Mouse (Mus musculus) c-Kit-positive CD71-negative TER-119-negative erythroid progenitor cells, embryonic 14.5 days (primary cell): ENCODE measurements around the gene Ugt1a6a.
"Not testable (repeated sequence)": the region's sequence is repeated elsewhere in the genome, so short reads cannot be mapped to it uniquely, and the experiment has no call there.

Source experiments
- DNase-seq: peaks from one replicate; pipeline ENCODE4 v3.0.0-alpha.2; 2013; ENCODE audit warnings: low read depth

The Ugt1a6a gene

DNA sequence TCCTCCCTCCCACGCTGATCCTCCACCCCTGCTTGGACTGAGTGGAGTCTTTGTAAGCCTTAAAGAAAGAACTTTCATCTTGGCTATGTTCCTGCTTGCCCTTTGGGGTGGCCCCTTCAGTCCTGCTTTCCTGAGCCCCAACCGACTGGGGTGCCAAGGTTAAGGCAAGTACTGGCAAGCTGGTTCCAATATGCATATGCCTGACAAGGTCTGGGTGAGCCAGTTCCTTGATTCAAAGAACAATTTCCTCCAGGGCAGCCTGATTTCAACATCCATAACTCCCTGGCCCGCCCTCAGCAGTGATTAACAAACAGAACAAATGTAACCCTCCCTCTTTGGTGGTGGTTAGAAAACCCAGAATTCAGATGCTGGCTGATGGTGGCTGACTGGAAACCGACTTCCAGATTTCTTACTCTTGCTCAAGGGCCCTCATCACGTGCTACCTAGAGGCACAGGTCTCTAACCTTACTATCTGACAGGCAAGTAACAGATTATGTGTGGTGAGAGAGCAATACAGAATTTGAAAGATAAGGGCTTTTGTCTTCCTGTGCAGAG, at the start of gene Ugt1a6a:
Gene Ugt1a6a (plus strand): TSS at position 353 of the 555 bp plus-strand sequence.
- DNase-seq, result not testable (repeated sequence)

DNA sequence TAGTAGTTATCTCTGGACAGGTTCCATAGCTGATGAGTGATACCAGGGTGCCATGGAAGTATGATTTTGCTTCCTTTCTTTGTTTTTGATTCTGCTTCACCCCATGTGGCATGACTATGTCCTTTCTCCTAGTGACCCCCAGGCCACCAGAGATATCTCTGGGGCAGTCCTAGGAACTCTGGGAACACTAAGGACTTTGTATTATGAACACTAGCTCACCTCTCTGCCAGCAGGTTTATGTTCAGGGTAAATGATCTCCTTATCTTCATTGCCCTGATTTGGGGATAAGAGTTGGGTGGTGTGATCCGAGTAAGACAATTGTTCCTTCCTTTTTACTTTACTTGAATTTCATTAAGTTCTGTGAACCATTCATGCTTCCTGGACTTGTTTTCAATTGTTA, 48.5 kb upstream of the Ugt1a6a start:
- DNase-seq, result no peak

DNA sequence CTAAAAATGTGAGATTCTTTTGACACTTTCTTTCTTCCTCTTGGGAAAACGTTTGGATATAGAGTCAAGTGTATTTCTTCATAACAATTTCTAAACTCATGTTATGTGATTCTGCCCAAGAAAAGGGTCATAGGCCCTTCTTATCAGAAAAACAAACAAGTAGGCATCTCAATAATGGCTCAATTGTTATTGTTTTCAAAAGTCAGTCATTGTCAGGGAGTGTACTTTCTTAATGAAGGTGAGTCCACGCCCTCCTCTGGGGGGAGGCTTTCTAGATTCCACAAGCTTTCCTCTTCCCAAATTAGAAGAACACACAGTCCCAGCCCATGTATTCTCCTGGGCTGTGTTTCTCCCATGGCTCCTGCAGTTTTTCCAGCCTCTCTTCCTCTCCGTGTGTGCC, 47.1 kb upstream of the Ugt1a6a start, which contains the start of gene Ugt1a8:
Gene Ugt1a8 (plus strand): TSS at position 301 of the 400 bp plus-strand sequence.
- DNase-seq, result no peak

DNA sequence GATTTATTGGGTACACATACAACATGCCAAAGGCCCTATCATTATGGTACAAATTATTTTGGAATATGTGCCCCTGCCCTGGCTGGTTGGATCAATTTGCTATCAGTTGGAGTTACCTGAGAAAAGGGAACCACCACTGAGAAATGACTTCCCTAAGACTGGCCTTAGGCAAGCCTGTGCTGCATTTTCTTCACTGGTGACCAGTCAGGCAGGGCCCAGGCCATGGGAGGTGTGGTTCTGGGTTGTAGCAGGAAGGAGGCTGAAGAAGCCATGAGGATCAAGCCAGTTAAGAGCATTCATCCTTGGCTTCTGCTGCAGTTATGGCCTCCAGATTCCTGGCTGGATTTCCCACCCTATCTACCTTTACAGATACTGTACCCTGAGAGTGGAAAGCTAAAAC, 42.3 kb upstream of the Ugt1a6a start:
- no peak for DNase-seq

DNA sequence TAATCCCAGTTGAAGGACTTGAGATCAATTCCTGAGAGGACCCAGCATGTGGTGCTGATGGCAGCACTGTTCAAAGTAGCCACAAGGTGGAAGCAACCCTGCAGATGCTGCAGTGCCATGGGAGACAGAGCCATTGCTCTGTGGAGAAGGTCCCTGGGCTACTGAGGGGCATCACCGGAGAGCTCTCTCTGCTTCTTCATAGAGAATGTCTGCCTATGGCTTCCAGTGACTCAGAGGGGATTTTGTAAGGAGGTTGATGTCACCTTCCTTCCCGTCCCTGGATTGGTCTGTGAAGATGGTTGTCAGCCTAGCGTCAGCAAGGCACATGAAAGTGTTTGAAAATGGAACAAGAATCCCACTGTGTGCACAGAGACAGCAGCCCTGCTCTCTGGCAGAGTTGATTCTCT, 40.3 kb upstream of the Ugt1a6a start:
- DNase-seq, result not testable (repeated sequence)

DNA sequence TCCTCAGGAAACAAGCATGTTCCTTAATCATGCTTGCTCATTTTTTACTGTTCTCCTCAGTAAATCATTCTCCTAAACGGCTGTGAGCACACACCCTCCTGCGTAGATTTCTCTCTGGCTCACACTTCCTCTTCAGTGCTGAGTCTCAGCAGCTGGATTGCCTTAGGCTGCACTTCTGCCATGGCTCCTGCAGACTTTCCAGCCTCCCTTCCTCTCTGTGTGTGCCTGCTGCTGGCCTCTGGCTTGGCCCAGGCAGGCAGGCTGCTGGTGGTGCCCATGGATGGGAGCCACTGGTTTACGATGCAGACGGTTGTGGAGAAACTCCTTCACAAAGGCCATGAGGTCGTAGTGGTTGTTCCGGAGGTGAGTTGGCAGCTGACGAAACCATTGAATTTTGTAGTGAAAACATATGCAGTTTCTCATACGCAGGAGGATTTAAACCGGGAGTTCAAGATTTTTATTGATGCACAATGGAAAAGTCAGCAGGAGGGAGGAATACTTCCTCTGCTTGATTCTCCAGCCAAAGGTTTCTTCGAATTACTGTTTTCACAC, 39.6 kb upstream of the Ugt1a6a start, which contains the start of gene Ugt1a7c:
Gene Ugt1a7c (plus strand): TSS at position 122 of the 552 bp plus-strand sequence.
- DNase-seq, result no peak

DNA sequence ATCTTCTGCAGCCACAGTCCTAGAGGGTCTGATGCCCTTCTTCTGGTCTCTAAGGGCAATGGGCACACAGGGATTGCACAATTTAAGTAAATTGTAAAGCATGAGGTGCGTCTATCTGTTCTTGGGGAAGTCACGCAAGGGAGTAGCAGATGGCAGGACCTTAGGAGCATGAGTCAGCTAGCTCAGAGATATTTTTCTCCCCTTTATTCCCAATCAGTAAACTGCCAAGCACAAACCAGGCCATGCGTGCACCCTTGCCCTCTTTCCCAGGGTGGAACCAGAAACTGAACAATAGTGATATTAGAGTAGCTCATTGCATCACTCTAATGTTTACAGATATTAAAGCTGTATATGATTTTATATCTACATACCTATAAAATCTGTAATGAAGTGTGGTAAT, 36.1 kb upstream of the Ugt1a6a start:
- not testable (repeated sequence) for DNase-seq

DNA sequence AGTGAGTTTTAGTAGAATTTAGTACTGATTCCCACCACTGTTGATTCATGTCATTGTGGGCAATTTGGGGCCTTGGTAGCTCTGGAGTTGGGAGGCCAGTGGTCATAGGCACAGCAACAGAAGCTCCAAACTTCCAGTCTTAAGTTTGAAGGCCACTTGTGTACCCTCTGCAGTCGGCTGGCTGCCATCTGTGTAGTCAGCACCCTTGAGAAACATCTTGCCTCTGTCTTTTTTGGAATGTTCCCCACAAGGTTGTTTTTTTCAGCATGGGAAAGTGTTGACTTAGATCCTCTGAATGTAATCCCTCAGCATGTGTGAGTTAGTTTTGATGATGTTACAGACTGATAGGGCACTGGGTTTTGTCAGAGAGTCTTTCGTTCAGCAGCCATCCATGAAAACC, 34.9 kb upstream of the Ugt1a6a start:
- DNase-seq, result not testable (repeated sequence)

DNA sequence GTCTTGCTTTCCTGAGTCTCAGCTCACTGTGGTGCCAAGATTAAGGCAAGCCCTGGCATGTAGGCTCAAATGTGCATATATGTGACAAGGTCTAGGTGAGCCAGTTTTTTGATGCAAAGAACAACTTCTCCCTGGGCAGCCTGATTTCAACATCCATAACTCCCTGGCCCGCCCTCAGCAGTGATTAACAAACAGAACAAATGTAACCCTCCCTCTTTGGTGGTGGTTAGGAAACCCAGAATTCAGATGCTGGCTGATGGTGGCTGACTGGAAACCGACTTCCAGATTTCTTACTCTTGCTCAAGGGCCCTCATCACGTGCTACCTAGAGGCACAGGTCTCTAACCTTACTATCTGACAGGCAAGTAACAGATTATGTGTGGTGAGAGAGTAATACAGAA, 31.6 kb upstream of the Ugt1a6a start, which contains the start of gene Ugt1a6b:
Gene Ugt1a6b (plus strand): TSS at position 234 of the 400 bp plus-strand sequence.
- DNase-seq, result not testable (repeated sequence)

DNA sequence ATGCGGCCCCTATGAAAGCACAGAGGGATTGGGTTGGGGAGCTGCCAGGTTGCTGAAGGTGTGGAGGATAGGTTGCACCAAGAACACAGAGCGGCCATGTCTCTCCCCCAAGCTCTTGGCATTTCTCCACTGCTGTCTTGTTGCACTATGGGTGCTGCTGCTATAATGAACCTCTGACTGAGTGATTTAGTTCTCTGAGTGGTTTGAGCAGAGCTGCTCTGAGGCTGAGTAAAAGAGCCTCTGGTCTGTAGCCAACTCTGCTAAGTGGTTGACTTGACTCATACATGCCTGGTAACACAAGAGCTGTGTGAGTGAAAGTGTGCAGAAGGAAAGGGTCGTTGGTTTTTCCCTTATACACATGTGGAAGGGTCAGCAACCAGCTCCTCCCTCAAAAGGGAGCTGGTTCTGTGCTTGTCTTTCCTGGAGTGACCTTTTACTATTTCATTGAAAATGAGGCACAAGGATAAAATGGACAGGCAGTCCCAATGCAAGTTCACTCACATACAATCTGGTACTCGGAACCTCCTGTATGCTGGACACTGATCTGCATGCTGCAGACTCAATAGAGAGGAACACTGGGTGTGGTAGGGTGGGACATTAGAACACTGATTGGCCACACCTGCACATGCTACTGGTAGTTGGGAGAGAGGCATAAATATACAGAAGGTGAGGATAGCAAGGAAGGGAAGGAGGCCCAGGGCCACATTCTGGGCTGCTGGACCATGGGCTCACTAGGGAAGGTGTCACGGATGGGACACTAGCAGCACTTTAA, 30.7 kb upstream of the Ugt1a6a start:
- not testable (repeated sequence) for DNase-seq

DNA sequence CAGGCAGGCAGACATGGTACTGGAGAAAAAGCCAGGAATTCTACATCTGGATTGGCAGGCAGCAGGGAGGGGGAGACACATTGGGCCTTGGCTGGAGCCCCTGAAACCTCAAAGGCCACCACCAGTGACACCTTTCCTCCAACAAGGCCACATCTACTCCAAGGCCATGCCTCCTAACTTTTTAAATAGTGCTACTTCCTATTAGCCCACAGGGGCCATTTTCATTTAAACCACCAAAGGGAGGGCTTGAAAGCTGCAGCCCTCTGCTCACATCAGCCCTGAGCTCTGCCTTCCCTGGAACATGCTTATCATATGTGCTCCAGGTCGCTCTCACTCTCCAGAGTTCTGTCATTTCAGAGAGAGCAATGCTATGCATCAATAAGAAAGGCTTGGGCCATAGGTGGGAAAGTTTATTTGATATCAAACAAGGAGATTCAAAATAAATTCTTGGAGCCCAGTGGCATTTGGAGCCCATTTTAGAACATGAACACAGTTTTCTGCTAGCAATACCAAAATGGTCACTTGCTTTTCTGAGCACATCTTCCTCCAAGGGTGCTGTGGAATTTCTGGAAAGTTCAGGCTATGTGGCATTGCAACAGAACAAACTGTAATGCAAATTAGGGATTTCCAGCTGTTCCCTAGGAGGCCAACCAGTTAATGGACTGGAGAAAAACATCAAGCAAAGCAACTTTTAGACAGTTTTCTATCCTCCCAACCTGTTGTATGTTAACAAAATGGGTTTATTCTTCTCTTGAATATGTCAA, 29.8 kb upstream of the Ugt1a6a start:
- no peak for DNase-seq

DNA sequence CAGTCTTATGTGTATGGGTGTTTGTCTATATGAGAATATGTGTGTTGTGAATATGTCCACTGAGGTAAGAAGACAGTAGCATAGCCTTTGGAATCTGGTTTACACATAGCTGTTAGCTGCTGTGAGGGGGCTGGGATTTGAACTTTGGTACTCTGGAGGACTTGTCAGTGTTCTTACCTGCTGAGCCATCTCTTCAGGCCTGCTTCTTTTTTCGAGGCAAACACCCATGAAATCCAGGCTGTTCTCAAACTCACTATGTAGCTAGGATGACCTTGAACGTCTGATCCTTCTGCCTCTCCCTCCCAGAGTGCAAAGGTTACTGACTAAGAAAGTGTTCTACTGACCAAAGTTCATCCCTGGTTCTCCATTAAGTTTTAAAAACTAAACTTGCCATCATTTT, 29.0 kb upstream of the Ugt1a6a start:
- no peak for DNase-seq

DNA sequence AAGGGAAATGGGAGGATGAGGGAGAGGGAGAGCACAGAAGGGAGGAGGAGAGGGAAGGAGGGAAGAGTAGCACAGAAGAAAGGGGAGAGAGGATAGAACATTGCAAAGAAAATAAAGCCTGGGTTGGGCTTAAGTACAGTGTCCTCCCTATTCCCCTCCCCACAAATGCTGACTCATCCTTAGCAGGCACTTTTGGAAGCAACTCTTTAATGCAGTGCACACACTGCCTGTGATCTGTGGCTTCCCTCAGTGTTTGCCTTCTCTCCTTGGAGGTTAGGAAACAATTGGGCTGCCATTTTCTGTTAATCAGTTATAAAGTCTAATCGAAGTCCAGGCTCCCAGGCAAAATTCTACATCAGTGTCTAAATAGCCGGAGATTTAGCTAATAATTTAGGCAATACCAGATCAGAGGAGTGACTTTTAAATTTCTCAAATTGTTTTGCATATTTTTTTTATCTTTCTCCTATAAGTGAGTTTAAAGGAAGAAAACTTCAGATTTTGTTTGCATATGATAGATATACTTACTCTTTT, 25.5 kb upstream of the Ugt1a6a start:
- DNase-seq, result not testable (repeated sequence)

DNA sequence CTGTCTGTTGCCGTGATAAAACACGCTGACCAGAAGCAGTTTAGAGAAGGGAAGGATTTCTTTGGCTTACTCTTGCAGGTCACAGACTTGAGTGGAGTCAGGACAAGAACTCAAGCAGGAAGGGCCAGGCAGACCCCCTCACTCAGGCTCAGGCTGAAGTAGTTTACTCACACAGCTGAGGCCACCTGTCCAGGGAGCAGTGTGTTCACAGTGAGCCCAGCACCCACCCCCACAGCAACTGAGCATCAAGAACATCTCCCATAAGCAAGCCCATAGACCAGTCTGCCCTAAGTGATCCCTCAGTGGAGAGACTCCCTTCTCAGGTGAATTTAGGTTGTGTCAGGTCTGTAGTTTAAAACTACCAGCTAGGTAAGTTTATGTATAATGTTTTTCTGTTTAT, 25.0 kb upstream of the Ugt1a6a start:
- DNase-seq, result not testable (repeated sequence)

DNA sequence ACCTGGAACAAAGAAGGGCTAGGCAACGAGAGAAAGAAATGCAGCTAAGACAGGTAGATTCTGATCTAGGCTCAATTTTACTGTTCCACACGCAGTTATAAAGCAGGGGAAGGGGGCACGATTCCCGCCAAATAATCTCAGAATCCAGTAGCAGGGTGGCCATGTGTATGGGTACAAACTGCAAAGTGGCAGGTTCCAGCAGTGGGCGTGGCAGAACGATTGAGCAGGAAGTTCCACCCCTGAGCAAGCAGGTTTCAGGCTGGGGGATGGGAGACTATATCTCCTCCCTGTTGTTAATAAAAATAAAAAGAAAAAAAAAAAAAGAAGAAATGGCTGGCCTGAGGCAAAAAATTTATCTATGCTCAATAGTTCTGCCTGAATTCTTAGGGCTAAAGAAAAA, 21.8 kb upstream of the Ugt1a6a start:
- not testable (repeated sequence) for DNase-seq

DNA sequence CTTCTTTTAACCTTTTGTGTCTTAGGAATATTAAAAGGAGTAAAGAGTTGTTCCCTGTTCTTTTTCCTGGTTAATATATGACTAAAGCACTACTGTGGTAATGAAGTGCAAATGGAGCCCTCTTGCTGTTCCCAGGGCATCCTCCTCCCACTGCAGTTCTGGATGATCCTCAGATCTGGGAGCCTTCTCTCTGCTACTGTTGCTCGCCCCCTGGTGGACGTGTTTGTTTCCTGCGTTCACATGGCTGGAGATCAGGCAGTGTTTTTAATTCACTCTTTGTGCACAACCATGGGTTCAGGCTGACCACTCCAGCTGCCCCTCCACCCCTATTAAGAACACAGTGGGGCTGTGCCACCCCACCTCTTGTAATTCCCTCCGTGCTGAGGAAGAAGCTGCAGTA, 14.1 kb upstream of the Ugt1a6a start:
- DNase-seq, result not testable (repeated sequence)

DNA sequence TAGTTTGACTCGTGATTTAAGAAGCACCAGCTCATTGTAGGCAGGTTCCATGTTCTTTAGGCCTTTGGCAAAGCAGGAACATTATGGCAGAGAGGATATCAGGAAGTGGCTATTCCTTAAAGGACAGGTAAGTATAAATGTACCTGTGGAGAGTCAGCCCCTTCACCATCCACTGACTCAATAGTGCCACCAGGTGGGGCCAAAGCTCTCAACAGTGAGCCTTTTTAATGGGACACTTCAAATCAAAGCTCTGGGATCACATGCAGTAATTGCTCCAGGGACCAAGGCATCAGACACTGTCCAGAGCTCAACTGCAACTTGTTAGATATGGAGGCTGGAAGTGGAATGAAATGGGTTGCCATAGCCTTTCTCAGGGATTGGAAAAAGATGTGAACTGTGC, 13.1 kb upstream of the Ugt1a6a start:
- not testable (repeated sequence) for DNase-seq

DNA sequence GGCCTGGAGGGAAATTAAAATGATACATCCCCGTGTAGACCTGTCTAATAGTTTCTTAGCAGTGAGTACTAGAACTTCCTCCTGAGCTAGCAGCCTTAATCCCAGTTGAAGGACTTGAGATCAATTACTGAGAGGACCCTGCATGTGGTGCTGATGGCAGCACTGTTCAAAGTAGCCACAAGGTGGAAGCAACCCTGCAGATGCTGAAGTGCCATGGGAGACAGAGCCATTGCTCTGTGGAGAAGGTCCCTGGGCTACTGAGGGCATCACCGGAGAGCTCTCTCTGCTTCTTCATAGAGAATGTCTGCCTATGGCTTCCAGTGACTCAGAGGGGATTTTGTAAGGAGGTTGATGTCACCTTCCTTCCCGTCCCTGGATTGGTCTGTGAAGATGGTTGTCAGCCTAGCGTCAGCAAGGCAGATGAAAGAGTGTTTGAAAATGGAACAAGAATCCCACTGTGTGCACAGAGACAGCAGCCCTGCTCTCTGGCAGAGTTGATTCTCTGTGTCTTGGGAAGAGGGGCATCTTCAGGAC, 8.7 kb upstream of the Ugt1a6a start:
- not testable (repeated sequence) for DNase-seq

DNA sequence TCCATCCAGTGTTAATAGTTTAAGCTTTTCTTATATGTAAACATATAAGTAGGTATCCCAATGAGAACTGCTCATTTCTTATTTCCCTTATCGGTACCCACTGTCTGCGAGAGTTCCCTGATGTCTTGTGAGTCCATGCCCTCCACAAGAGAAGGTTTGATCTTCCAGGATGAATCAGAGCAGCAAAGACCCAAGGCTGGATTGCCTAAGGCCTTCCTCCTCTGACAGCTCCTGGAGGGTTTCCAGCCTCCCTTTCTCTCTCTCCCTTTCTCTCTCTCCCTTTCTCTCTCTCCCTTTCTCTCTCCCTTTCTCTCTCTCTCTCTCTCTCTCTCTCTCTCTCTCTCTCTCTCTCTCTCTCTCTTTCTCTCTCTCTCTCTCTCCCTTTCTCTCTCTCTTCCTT, 5.5 kb upstream of the Ugt1a6a start:
- DNase-seq, result not testable (repeated sequence)

DNA sequence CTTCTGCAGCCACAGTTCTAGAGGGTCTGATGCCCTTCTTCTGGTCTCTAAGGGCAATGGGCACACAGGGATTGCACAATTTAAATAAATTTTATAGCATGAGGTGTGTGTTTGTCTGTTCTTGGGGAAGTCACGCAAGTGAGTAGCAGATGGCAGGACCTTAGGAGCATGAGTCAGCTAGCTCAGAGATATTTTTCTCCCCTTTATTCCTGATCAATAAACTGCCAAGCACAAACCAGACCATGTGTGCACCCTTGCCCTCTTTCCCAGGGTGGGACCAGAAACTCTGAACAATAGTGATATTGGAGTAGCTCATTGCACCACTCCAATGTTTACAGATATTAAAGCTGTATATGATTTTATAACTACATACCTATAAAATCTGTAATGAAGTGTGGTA, 4.4 kb upstream of the Ugt1a6a start:
- DNase-seq, result not testable (repeated sequence)

DNA sequence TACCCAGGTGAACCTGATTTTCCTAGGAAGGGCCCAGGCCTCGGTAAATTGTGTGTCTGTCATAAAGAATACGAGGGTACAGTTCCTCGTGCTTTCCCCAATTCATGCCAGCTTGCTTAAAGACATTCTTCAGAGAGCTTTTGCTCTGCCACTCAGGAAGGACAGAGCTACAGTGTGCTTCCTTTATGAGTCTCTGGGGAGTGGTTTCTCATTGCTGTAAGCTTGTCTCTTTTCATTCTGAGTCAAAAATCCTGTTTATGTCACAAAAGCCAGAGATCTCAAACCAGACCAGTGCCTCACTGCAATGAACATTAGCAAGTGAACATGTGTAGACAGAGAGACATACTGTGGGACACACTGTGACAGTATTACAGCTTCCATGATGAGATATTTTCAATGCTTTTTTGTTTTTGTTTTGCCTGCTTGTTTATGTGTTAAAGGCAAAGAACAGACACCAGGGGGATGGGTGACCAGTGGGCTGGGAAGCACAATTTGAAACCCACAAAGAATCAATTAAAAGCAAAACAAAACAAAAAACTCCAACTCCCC, 627 bp upstream of the Ugt1a6a start:
- no peak for DNase-seq
